Mouse (Mus musculus) adrenal gland, adult (tissue): ENCODE measurements around the gene Rnf103.
A peak's percentile ranks its signal among the peaks of the same experiment; 100 is the strongest.
"Not testable (repeated sequence)": the region's sequence is repeated elsewhere in the genome, so short reads cannot be mapped to it uniquely, and the experiment has no call there.

Experiments used
- DNase-seq, 2 experiments: peaks; one replicate each; pipeline ENCODE4 v3.0.0; 2022 to 2023; ENCODE audit warnings: low spot score in 1 of 2; ENCODE audit not compliant: inconsistent age in 2 of 2

Gene Rnf103

GRCm38 (mm10) chr6:71493675-71494340 is at the start of gene Rnf103:
Gene Rnf103, plus strand, starts transcription at chr6:71493894.
- peak; percentile 94 to 99 for DNase-seq

GRCm38 (mm10) chr6:71444756-71445155 is 48.9 kb upstream of the Rnf103 start:
- DNase-seq = no peak

DNA sequence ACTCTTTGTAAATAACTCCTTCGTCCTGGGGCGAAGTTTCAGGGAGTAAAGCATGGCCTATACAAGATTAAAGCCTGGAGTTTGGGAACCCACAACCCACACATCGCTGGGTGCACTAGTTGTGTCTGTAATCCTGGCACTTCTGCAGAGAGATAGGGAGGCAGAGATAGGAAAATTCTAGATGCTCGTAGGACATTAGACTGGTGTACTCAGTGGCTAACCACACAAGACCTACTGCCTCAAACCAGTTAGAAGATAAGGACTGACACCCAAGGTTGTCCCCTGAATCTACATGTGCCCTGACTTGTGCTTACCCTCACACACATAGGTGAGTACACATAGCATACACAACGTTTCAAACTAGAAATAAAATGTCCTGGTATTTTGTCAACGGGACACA is 48.1 kb upstream of the Rnf103 start:
- DNase-seq = peak in 1 of 2 experiments; percentile 15

DNA sequence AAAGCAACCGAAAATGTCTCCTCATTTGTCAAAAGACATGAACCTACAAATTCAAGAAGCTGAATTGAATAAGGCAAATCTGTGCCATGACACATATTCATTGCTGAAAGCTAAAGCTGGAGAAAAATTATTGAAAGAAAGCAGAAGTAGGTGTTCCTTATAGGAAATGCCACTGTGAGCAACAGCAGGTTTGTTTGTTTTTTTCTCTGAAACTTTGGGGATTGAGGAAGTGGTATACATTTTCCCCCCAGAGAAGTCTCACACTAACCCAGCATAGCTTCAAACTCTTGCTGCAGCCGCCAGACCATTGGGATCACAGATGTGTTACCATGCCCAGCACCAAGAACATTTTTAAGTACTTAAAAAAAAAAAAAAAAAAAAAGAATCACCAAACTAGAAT is 40.9 kb upstream of the Rnf103 start:
- DNase-seq = no peak

GRCm38 (mm10) chr6:71453983-71454739 is 39.5 kb upstream of the Rnf103 start:
- not testable (repeated sequence) for DNase-seq

DNA sequence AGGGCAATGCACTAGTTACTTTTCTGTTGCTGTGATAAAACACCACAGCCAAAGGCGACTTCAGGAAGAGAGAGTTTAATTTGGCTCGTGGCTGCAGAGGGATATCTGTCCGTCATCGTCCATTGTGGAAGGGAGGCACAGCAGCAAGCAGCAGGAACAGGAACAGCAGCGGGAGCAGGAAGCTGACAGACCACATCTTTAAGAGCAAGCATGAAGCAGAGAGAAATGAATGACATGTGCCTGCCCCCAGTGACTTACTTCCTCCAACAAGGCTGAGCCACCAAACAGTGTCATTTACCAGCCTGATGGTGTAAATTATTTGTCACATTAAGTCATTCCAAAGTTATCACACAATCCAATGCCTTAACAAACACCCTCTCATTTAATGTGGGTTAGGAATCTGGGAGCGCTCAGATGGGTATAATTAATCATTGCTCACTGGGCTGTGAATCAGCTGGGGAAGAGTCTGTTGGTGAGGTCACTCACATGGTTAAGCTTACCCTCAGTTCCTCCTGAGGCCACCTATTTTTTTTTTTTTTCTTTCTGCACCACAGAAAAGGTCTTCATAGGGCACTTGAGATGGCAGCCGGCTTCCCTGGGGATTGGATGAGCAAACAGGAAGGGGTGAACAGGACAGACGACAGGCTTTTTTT is 35.6 kb upstream of the Rnf103 start:
- DNase-seq = peak in 1 of 2 experiments; percentile 46

DNA sequence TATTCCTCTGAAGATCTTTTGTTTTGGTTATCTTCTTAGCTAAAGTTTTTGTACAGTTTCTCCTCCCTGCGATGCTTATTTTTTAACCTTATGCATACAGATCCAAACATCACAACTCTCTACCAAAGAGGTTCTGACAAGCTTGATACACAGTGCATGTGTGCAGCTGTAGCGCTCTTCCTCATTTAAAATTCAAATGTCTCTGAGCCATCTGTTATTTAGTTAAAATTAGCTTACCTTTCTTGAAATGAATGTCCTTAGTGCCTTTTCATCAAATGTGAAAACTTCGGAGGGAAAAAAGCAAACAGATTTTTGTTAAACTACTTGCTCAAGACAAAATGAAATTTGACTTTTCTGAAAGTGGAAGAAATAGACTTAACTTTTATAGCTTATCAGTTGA is 28.5 kb upstream of the Rnf103 start:
- DNase-seq = no peak

- DNase-seq = no peak
Measured at GRCm38 (mm10) chr6:71467766-71468165, 25.9 kb upstream of the Rnf103 start.

DNA sequence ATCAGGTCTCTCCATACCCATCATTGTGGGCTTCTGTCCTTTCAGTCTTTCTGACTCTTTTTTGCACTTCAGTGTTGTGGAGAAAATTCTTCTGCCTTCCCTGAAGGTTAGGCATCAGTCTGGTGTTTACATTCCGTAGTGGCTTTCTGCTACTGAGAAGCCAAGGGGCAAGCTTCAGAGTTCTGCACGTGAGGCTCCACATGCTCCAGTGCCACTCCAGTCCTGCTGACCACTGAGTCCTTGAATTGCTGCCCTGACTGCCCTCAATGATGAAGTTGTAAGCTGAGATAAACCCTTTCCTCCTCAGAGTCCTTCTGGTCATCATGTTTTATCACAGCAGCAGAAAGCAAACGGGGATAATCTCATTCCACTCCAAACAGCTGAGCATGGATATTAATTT is 24.4 kb upstream of the Rnf103 start:
- peak; percentile 69 to 79 for DNase-seq

GRCm38 (mm10) chr6:71471830-71472520 is 21.7 kb upstream of the Rnf103 start:
- no peak for DNase-seq

GRCm38 (mm10) chr6:71472786-71473185 is 20.9 kb upstream of the Rnf103 start:
- DNase-seq = no peak

- no peak for DNase-seq
Measured at GRCm38 (mm10) chr6:71475604-71476003, 18.1 kb upstream of the Rnf103 start.

DNA sequence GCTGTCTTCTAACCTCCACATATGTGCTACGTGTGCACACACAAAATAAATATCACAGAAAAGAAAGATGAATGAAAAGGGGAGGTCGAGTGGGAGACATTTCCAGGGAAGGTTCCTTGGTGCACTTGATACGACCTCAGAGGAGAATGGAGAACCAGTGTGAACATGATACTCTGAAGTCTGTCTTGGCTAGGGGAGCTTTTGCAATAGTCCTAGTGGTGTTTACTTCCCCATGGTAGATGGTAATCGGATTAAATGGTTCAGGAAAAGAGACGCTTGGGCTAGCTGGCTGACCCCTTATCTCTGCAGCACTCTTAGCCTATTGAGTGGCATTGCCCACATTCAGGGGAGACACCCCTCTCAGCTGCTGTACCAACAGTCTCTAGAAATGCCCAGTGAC is 16.9 kb upstream of the Rnf103 start:
- no peak for DNase-seq

DNA sequence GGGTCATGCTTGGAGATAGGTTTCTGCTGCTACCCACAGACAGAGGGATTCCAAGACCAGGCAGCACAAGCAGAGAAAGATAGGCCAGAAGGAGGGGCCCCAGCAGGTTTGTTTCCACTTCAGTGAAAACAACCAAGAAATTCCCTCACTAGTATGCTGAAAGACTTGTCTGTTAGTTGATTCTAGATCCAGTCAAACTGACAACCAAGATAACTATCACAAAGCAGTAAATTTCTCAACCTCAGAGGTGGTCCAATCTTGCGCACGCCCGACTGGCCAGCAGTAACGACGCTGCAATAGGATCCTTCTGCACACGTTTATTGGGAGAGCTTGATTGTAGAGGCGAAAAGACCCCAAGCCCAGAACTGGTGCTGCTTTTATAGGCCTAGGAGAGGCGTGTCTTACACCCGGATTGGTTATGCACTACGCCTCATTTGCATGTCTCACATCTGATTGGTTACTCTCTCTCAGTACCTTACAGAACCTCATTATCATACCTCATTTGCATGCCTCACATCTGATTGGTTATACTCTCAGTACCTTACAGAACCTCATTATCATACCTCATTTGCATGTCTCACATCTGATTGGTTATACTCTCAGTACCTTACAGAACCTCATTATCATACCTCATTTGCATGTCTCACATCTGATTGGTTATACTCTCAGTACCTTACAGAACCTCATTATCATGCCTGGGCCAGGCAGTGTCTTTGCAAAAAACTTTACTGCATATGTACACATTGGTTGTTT is 14.7 kb upstream of the Rnf103 start:
- DNase-seq = not testable (repeated sequence)

GRCm38 (mm10) chr6:71479588-71479987 is 14.1 kb upstream of the Rnf103 start:
- not testable (repeated sequence) for DNase-seq

GRCm38 (mm10) chr6:71480136-71480535 is 13.6 kb upstream of the Rnf103 start:
- no peak for DNase-seq

DNA sequence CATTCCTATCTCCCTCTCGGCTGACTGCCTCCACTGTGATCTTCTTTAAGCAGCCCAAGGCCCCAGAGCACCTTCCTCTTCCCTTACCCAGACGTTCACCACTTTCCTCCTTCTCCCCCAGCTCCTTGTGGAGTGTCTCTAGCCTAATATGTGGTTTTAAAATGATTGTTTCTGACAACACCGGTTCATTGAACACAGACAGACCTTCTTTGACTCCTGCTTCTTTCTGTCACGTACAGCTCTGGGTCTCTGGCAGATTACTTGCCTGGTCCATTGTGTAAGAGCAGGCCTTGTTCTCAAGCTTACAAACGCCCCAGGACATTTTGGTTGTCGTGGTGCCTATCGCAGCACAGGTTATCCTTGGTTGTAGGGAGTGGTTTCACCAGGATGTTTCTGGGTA is 12.6 kb upstream of the Rnf103 start:
- DNase-seq = no peak

DNA sequence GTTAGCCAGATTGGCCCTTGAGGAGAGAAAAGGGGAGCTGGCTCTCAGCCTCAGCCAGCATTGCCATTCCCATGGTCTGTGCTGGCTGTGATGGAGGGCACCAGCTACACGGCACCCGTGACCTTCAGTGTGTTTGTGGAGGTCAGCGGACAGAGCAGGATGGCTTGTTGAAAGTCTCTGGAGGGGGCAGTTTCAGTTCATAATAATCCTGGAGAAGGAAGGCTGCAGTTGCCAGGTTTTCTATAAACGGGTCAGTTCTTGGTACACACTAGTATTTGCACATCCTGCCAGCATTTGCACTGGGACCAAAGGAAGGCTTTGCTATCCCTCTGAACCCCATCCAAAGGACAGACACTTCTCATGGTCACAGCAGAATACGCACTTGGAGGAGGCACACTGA is 8.4 kb upstream of the Rnf103 start:
- peak; percentile 31 to 71 for DNase-seq

GRCm38 (mm10) chr6:71486226-71486625 is 7.5 kb upstream of the Rnf103 start:
- peak in 1 of 2 experiments; percentile 45 for DNase-seq

- no peak for DNase-seq
Measured at GRCm38 (mm10) chr6:71486867-71487266, 6.8 kb upstream of the Rnf103 start.

GRCm38 (mm10) chr6:71487966-71488365 is 5.7 kb upstream of the Rnf103 start:
- no peak for DNase-seq
